Mouse (Mus musculus) myocyte (in vitro differentiated cells): Measurements from ENCODE around the gene Nedd9.

ENCODE experiments used
- CEBPB ChIP-seq: IDR thresholded peaks from 2 replicates; pipeline ENCODE4 v1.6.1; 2011; ENCODE audit warnings: mild to moderate bottlenecking, moderate library complexity; ENCODE audit not compliant: poor library complexity, insufficient read depth, severe bottlenecking
- E2F4 ChIP-seq: IDR thresholded peaks from one replicate; pipeline ENCODE4 v1.6.1; 2011; ENCODE audit warnings: mild to moderate bottlenecking, control low read depth, moderate library complexity; ENCODE audit not compliant: insufficient read depth
- MAX ChIP-seq: IDR thresholded peaks from one replicate; pipeline ENCODE4 v1.6.1; 2011; ENCODE audit warnings: low read depth, mild to moderate bottlenecking, control low read depth
- MYOD1 ChIP-seq, 3 experiments: IDR thresholded peaks; one replicate each; pipeline ENCODE4 v1.6.1; 2011; ENCODE audit warnings: control low read depth in 2 of 3, low read depth in 2 of 3, mild to moderate bottlenecking in 2 of 3, moderate library complexity in 1 of 3; ENCODE audit not compliant: insufficient read length in 2 of 3, control insufficient read depth in 1 of 3
- MYOG ChIP-seq, 3 experiments: IDR thresholded peaks; one replicate each; pipeline ENCODE4 v1.6.1; 2011; ENCODE audit warnings: control low read depth in 2 of 3, low read depth in 2 of 3, mild to moderate bottlenecking in 2 of 3; ENCODE audit not compliant: insufficient read length in 2 of 3, control insufficient read depth in 1 of 3, insufficient read depth in 1 of 3
- POLR2A ChIP-seq: IDR thresholded peaks from one replicate; pipeline ENCODE4 v1.6.1; 2011; ENCODE audit warnings: low read depth, mild to moderate bottlenecking, control low read depth, moderate library complexity; ENCODE audit not compliant: insufficient read length
- POLR2AphosphoS2 ChIP-seq: IDR thresholded peaks from one replicate; pipeline ENCODE4 v1.6.1; 2011; ENCODE audit warnings: low read depth, control low read depth; ENCODE audit not compliant: insufficient read length
- TCF3 ChIP-seq: IDR thresholded peaks from one replicate; pipeline ENCODE4 v1.6.1; 2011; ENCODE audit warnings: low read depth, control low read depth; ENCODE audit not compliant: insufficient read length
- USF1 ChIP-seq: IDR thresholded peaks from one replicate; pipeline ENCODE4 v1.6.1; 2011; ENCODE audit warnings: low read depth, mild to moderate bottlenecking, control low read depth, moderate library complexity

DNA sequence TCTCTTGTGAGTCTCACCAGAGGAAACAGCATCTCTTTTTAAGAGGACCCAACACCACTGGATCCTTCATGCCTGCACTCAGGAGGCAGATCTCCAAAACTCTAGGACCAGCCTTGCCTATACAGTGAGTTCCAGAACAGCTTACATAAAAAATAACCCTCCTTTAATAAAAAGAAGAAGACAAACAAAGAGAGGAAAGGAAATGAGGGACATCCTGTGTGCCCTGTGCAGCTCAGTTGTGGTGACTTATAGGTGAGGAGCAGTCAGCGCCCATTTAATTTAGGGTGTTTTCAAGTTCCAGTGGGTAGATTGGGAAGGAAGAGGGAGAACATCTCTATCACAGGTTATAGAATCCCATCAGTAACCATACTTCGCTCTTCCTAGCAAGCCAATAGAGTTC is 96.5 kb downstream of the Nedd9 start:
- TF ChIP-seq POLR2AphosphoS2 (no peak), MAX (no peak), USF1 (no peak), MYOG (IDR thresholded peaks at IDR 0.05; ENCODE audit: control insufficient read depth in 1 of 3, insufficient read depth in 1 of 3, insufficient read length in 2 of 3, low read depth in 2 of 3) (no peak), POLR2A (no peak), MYOD1 (IDR thresholded peaks at IDR 0.05; ENCODE audit: control insufficient read depth in 1 of 3, insufficient read length in 2 of 3, low read depth in 2 of 3) (no peak), CEBPB (no peak), E2F4 (no peak), TCF3 (no peak)
